Mouse (Mus musculus): ENCODE data around the gene Msi2. TPM values are rescaled to one million over a fixed set of nuclear protein-coding genes. Genes with fewer than 3 reads are reported as not detected.

Msi2 gene
- 100 to 1,000 TPM; 119 to 127 TPM for total RNA-seq (2021)
- long read RNA-seq, experiment 1, partial matches to known transcripts = 2 of 17 reads
- long read RNA-seq, experiment 1, other reads (novel, unspliced or antisense) = 15 of 17 reads
- long read RNA-seq, experiment 2, partial matches to known transcripts = 0 of 15 reads
- long read RNA-seq, experiment 2, other reads (novel, unspliced or antisense) = 14 of 15 reads

DNA sequence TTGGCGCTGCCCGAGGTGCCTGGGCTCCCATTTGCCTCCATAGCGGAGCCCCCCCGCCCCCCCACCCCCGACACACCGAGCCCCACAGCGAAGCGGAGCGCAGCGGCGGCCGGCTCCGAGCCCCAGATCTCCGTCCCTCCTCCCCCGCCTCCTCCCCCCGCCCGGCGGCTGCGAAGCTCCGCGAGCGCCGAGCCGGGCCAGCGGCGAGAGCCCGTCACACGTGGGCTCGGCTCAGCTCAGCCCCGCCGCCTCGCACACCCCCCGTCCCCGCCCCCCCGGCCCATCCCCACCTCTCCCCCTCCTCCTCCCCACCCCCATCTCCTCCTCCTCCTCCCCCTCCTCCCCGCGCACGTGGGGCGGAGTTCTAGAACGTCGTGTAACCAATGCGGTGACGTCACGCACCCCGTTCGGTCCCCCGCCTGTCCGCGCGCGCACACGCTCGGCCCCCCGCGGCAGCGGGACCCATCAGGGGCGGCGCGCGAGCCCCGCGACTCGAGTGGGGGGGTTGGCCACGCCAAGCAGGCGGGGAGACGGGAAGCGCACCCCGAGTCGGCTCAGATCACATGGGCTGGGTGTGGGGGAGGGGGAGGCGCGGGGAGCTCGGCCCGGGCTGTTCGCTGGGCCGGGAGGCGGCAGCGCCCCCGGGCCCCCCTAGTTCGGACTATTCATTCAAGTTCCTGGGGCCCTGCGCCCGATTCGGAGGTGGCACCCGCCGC is at the start of gene Msi2:
TSS of gene Msi2 (minus strand) at position 464 of the 716 bp plus-strand sequence.
- DNase-seq (ENCODE audit: low spot score in 2 of 2) = peak; percentile 85 to 89

DNA sequence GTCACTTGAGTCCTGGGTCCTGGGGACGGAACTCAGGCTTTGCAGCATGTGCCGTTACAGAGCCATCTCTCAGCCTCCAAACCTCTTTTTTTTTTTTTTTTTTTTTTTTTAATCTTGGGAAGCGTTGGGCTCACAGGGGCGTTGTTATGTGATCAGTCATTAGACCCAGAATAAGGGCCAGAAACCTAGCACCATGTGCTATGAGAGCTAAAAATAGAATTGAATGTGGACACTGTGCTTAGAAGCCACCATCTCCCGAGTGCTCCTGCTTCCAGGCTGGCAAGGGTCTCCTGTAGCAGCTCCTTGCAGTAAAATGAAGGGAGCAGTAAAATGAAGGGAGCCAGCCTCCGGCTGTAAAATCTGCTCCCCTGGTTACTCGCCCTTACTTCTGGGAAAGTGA is 47.3 kb upstream of the Msi2 start:
- DNase-seq (ENCODE audit: low spot score in 2 of 2) = no peak

DNA sequence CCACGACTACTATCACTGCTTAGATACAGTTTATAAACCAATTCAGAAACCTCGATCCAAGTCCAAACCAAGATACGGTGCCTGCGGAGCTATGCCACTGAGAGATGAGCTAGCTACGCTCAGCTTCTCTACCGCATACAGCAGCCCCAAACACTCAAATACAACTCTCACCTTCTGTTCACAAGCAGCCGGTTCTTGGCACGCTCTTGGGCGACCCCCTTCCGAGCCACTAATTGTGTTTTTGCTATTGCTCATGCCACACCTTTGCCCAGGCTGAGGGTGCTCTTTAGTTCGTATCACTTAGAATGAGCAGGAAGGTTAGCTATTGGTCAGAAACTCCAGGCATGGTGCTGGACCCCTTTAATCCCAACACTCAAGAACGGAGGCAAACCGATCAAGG is 45.1 kb upstream of the Msi2 start:
- DNase-seq (ENCODE audit: low spot score in 2 of 2) = no peak

DNA sequence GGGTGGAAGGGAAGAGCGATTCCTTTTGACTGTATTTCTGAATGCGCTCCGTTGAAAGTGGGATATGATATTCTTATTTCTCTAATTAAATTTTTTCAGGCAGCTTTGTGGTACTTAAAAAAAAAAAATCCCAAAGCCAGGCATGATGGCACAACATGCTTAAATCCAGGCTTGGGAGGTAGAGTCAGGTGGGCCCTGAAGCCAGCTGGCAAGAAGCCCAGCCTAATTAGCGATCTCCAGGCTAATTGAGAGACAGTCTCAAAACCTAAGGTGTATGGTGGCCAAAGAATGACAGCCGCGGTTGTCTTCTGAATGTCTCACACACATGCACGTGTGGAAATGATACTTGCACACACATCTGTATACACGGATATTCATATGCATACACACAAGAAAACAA is 41.2 kb upstream of the Msi2 start:
- no peak for DNase-seq (ENCODE audit: low spot score in 2 of 2)

DNA sequence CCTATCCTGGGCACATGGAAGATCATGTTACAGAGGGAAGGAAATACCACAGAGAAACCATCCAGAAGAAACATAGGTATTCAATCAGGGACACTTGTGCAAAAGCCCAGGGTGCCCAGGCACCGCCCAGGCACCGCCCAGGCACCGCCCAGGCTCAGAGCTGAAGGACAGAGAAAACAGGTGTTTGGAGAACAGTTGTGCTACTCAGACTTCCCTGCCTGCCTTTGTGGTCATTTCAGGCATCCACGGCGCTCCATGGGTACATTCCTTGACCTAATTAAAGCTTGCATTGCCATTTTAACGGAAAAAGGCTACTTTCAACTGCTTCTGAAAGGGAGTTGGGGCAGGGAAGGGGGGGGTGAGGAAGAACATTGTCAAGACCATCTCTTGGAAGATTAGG is 40.1 kb upstream of the Msi2 start:
- no peak for DNase-seq (ENCODE audit: low spot score in 2 of 2)

DNA sequence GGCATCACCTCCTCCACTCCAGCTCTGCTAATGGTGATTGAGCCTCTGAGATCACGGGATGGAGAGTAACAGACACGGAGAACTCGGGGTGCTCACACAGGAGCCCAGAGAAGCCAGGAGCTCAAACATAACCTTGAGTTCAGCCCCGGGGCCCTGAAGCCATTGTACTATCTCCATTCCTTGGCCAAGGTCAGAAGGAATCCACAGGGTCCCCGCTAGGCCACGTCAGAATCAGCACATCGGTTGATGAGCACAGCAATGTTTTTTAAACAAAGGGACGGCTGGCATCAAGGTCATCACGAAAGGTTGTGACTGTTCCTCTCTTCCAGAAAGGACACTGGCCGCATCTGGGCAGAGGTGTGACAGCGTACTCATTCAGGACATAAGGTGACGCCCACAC is 27.0 kb upstream of the Msi2 start:
- no peak for DNase-seq (ENCODE audit: low spot score in 2 of 2)

DNA sequence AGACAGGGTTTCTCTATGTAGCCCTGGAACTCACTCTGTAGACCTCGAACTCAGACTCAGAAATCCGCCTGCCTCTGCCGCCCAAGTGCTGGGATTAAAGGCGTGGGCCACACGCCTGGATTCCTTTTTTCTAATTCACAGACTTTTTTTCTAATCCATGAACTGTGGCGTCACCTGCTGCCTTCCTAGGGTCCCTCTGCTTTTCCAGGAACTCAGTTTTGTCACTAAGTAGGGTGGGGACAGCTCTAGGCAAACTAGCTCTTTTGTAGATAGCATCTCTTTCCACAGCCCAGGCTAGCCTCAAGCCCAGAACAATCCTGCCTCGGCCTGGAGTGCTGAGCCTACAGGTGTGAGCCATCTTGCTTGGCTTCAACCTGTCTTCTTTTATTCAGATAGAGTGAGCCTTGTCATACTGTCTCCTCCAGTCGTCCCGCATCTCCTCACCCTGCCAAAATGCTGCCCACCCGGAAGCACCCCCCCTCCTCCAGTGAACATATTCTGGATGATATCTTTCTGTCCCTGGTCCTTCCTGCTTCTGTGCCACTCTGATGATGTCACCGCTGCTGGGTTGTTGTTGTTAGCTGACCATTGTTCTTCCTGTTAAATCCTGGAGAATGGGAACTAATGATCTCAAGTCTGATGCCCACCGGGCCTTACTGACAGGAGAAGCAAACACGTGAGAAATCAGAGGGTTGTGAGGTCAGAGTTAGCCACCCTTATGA is 21.4 kb upstream of the Msi2 start:
- no peak for DNase-seq (ENCODE audit: low spot score in 2 of 2)

DNA sequence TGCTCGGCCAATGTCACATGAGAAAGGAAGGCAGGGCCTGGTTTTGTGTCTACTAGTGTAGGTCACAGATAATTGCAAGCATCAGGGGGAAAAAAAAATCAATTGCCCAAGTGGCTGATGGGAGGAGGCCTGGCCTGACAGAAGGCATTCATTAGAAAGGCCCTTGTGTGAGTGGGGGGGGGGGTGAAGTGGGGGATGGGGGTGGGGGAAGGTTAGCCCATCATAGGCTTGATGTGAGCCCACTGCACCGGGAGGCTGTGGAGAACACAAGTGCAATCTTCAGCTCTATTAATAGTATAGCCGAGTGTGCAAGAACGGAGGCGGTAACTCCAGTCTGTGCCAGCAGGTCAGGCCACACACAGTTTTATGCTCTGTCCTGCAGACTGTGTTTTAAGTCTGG is 11.1 kb upstream of the Msi2 start:
- DNase-seq (ENCODE audit: low spot score in 2 of 2) = no peak

DNA sequence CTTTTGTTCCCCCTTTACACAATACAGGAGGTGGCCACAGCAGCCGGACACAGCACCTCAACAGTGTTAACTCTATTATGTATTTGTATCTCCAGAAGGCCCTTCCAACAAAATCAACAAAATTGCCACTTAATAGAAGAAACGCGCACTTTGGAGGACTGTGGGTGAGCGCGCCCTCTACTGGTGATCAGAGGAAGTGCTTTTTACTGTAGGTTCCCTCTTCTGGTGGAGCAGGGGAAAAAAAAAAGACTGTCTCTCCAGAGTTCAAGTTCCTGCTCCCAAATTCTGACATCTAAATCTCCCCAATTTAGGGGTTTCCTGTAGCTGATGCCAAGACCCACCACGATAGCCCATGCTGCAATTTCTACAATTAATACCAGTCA is 10.2 kb upstream of the Msi2 start:
- peak; percentile 71 to 82 for DNase-seq (ENCODE audit: low spot score in 2 of 2)

DNA sequence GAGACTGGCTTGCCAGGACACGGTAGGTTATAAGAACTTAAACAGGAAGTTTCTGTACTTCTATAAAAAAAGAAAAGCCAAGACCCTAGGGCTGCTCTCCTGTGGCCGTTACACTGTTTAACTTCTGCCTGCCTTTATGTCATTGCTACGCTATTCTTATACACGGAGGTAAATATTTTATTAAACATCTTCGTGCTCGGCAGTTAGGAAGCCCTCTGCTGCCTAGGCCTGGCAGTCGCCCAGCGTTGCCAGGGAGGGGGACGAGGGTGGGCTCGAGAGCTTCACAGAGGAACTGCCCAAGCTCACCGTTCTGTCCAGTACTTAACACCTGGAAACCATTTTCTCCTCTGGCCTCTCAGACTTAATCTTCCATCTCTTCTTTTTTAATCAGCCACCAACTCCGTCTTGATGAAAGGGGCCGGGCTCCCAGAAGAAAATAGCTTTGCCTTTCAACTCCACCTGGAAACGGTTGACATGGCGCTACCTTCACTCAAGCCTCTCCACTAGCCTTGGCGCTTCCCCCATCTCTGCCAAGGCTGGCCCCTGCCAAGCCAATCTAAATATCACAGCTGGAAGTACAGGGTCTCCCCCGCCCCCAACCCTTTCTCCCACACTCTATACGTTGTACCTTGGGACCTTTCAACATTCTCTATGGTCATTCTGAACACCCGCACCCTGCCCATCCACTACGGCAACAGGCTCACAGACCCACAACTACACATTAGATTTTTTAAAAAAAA is 9.6 kb upstream of the Msi2 start:
- DNase-seq (ENCODE audit: low spot score in 2 of 2) = no peak

DNA sequence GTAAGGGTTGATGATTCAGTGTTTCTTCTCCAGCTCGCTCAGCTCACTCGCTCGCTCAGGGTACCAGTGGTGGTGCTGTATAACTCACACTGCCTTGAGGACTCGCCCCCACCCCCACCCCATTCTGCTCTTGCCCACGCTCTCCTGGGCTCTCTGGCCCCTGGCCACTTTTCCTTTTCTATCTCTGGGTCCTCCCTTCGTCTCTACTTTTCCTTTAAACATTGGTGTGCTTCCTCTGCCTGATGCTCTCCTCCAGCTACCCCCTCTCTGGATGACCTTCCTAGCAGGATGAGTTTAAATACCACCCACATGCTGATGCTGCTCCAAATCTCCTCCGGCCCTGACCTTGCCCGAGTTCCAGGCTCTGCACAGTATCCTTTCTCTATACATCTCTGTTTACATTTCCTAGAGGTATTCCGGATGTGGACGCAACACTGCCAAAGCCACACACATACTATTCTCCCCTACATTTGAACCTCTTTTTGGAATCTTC is 2.9 kb upstream of the Msi2 start:
- DNase-seq (ENCODE audit: low spot score in 2 of 2) = no peak

DNA sequence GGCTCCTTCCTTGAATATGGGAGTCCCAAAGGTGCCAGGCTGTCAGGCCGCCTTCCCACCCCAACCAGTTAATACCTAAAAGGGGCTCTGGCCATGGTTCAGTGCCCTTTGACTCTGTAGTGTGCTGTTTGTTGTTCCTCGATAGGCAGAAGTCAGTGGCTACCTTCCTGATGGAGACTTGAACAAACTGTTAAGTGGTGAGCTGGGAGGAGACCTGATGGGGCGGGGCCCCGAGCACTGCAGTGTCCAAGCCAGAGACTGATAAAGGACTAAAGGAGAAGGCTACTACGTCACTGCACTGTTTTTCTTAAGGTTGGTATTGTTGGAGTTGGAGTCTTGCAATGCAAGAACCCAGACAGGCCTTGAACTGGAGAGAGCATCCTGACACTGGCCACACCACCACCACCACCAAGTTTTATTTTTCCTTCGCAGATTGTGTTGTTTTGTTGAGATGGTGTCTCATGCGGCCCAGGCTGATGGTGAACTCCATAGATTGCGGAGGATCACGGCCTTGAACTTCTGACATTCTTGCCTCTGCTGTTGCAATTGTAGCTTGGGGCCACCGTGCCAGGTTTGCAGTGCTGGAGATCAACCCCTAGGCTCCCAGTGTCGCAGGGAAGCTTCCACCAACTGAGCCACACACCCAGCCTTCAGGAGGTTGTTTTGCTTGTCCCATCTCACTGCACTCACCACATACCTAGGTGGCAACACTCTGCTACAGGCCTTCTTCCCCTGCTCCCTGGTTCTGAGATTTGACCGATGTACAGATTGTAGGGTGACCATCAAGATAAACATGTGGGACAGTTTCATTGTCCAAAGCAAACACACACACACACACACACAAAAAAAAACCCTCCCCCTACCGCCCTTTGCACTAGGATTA is 2.2 kb upstream of the Msi2 start:
- DNase-seq (ENCODE audit: low spot score in 2 of 2) = no peak

DNA sequence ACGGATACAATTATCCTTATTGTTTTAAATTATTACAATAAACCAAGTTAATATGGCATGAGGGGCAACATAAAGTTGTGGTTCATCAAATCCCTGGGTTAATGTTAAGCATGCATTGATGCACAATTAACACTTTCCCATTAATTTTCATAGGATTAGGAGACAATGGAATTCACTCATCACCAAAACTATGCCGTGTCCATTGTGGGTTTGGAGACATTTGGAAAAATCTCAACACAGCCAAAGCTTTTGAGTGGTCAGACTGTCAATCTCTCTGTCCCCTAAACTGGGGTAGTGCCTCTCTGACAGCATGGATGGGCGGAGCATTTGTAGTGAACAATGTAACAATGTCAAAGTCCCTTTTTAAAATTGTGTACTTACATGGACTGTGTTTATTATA is 1.3 kb upstream of the Msi2 start:
- no peak for DNase-seq (ENCODE audit: low spot score in 2 of 2)

DNA sequence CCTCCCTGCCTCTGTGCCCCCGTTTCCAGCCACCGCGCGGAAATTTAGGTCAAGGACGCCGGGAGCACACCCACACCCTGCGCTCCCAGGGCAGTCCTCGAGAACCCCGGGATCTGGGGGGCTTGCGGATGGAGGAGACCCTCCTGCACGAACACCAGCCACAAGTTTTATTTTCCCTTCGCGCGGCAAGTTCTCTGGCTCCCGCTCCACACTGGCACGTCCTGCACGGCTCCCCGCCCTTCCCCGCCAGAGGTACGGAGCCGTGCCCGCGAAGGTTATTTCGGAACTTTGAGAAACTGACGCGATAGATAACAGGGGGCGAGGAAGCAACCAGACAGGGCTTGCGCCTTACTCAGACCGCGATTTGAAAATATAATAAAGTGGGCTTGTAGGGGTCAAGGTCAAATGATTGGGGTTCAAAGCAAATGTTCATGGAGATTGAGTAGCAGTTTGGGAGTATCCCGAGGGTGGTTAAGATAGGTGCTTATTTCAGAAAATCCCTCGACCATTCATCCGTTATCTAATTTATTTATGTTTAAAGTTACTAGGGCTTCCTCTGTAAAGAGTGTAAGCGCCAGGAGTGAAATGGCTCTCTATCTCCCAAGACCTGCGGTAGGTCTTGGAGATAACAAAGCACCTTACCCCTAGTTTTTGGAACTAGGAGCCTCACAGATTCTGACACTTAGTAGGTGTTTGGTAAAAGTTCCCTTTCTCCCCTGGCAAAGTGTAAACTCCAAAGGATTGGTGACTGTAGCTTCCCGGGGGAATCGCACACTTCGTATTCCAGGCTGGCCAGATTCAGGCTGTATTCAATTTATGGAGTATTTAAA is 668 bp upstream of the Msi2 start:
- no peak for DNase-seq (ENCODE audit: low spot score in 2 of 2)

DNA sequence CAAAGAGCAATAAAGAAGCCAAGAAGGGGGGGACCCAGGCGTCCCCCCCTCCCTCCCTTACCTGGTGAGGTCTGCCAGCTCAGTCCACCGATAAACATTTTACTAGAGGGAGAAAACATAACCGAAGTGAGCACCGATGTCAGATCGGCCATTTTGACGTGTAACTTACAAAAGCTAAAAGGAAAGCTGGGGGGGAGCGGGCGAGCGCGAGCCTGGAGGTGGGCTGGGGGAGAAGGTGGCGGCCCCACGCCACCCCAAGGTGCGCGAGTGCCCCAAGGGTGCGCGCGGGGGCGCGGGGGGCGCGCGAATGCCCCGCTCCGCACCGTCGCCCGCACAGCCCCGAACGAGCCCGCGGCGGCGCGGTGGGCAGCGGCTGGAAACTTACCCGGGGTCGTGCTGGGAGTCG is 666 bp downstream of the Msi2 start:
- DNase-seq (ENCODE audit: low spot score in 2 of 2) = no peak

DNA sequence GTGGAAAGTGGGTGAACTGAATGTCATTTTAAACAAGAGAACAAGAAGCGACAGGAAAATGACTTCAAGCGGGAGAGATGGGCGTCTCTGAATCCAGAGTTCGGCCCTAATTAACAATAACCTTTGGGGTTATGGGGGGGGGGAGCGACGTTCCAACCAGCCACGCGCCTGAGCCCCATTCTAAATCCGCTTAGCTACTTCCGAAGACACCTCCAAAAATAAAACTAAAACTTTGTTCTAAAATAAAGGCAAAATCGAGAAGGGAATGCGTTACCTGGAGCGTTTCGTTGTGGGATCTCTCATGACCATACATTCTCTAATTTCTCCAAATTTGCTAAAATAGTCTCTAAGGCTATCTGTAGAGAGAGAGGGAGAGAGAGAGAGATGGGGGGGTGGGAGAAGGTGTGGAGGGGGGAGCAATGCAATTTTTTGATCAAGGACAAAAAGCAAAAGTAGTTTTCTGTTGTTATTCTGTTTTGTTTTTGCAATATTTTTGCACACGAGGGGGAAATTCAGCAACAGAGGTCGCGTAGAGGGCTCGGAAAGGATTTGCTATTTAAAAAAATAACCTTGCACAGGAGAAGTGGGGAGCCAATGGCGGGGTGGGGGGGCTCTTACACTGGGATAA is 1.2 kb downstream of the Msi2 start:
- DNase-seq (ENCODE audit: low spot score in 2 of 2) = no peak

DNA sequence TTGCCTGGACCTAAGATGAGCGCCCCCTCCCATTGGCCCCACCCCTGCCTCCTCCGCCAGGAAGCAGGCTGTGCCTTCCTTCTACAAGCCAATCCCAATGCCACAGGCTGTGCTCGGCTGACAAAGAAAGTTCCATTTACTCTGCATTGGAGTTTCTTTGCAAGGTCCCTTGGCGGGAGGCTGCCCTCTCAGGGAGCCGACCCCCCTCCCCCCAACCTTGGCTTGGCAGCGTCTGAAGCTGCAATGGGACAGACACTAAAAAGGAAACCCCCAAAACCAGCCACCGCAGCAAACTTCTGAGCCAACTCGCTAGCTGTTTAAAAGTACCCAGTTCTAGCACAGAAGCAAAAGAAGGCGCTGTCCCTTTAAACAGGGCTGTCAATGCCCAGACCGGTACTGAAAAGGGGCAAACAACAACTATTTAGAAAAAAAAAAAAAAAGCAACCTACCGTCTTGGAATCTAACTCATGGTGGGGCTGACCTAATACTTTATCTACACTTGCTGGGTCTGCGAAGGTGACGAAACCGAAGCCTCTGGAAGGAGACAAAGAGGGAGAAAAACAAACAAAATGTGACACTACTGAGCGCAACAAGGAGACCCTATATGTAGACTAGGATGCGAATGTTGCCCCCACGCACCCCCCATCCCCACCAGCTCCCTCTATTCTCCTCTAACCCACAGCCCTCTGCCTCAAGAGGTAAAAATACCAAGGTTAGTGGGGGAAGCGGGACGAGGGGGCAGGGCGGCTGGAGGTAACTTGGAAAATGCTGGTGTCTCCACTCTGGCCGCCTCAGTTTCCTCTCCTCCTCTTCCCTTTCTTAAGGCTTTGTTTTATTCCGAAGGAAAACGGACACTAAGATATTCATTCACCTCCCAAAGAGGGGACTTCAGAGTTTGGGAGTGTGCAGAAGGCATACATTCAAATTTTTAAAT is 2.0 kb downstream of the Msi2 start:
- DNase-seq (ENCODE audit: low spot score in 2 of 2) = peak in 1 of 2 experiments; percentile 24

DNA sequence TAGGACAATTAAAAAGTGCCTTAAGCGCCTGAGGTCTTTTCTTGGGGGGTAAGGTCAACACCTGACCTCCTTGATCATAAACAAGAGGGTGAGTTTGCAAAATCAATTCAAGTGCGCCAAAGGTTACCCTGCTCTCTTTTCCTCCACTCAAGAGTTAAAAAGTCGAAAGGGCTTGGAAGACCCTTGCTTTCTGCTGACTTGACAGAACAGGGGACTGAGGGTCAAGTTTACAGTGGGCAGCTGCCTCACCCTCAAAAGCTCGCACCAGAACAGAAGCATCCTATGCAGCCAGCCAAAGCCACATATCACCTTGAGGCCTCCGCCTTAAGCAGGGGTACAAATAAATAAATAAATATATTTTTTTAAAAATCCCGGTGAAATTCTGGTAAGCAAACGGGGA is 3.0 kb downstream of the Msi2 start:
- no peak for DNase-seq (ENCODE audit: low spot score in 2 of 2)

Data from left cerebral cortex, adult 18-20 months (tissue).